Mouse (Mus musculus): ENCODE data around the gene Tyrp1. TPM values are rescaled to one million over a fixed set of nuclear protein-coding genes. Genes with fewer than 3 reads are reported as not detected.

Tyrp1 gene
- 0.11 and 0.22 TPM in 2 replicates for polyA plus RNA-seq (2014; fragmentation: Nextera tagmentation; extraction: Ambion mirVana)

GRCm38 (mm10) chr4:80834050-80834449 is at the start of gene Tyrp1:
Gene Tyrp1 (plus strand): TSS chr4:80834123.
- H3K27ac ChIP-seq (ENCODE audit: low read depth, low read length) = no peak within 1 kb of the TSS
- WGBS = 20% methylated on average over 3 of the region's 3 CpGs
- no peaks in the 10 kb centered on the region for H3K36me3 ChIP-seq (ENCODE audit: control insufficient read depth, insufficient read depth, low read length)
- H3K4me3 ChIP-seq (ENCODE audit: low read depth, low read length) = no peak within 1 kb of the TSS
- H3K9me3 ChIP-seq (replicated peaks; ENCODE audit: control insufficient read depth, low read length) = no peaks in the 10 kb centered on the region
- H3K4me2 ChIP-seq (ENCODE audit: low read length) = no peak within 1 kb of the TSS
- no peak within 1 kb of the TSS for H3K9ac ChIP-seq (ENCODE audit: low read length)
- no peaks in the 10 kb centered on the region for H3K27me3 ChIP-seq (replicated peaks; ENCODE audit: control insufficient read depth, insufficient read depth, low read length)
- ATAC-seq (peak; percentile 50; the same call in 1 of the 2 replicates), DNase-seq (ENCODE audit: low spot score) (peak; percentile 51)
- H3K4me1 ChIP-seq (ENCODE audit: control insufficient read depth, insufficient read depth, low read length) = no peaks in the 10 kb centered on the region

GRCm38 (mm10) chr4:80788339-80788738 is 45.6 kb upstream of the Tyrp1 start:
- Histone ChIP-seq H3K4me1 (ENCODE audit: control insufficient read depth, insufficient read depth, low read length) (no peaks in the 10 kb centered on the region), H3K27me3 (replicated peaks; ENCODE audit: control insufficient read depth, insufficient read depth, low read length) (no peaks in the 10 kb centered on the region), H3K9ac (ENCODE audit: low read length) (no peak overlapping the region), H3K9me3 (replicated peaks; ENCODE audit: control insufficient read depth, low read length) (no peaks in the 10 kb centered on the region), H3K27ac (ENCODE audit: low read depth, low read length) (no peak overlapping the region), H3K36me3 (ENCODE audit: control insufficient read depth, insufficient read depth, low read length) (no peaks in the 10 kb centered on the region), H3K4me2 (ENCODE audit: low read length) (no peak overlapping the region), H3K4me3 (ENCODE audit: low read depth, low read length) (no peak overlapping the region)
- 76% methylated on average over 1 of the region's 1 CpGs for WGBS
- ATAC-seq (0 out of 2 replicates have a peak, but pooled peaks have one; percentile 52), DNase-seq (ENCODE audit: low spot score) (peak; percentile 34)

GRCm38 (mm10) chr4:80819511-80819910 is 14.4 kb upstream of the Tyrp1 start:
- H3K4me3 ChIP-seq (ENCODE audit: low read depth, low read length) = no peak overlapping the region
- DNase-seq (ENCODE audit: low spot score) = no peak

GRCm38 (mm10) chr4:80821945-80822344 is 12.0 kb upstream of the Tyrp1 start:
- H3K4me2 ChIP-seq (ENCODE audit: low read length) = no peak overlapping the region
- H3K9me3 ChIP-seq (replicated peaks; ENCODE audit: control insufficient read depth, low read length) = no peaks in the 10 kb centered on the region
- no peak for ATAC-seq
- no peaks in the 10 kb centered on the region for H3K4me1 ChIP-seq (ENCODE audit: control insufficient read depth, insufficient read depth, low read length)
- no peaks in the 10 kb centered on the region for H3K27me3 ChIP-seq (replicated peaks; ENCODE audit: control insufficient read depth, insufficient read depth, low read length)
- H3K4me3 ChIP-seq (ENCODE audit: low read depth, low read length) = no peak overlapping the region
- no peak for DNase-seq (ENCODE audit: low spot score)
- H3K36me3 ChIP-seq (ENCODE audit: control insufficient read depth, insufficient read depth, low read length) = no peaks in the 10 kb centered on the region
- H3K27ac ChIP-seq (ENCODE audit: low read depth, low read length) = no peak overlapping the region
- 89% methylated on average over 3 of the region's 3 CpGs for WGBS
- H3K9ac ChIP-seq (ENCODE audit: low read length) = no peak overlapping the region

More at GRCm38 (mm10) chr4:80819511-80819910, 14.4 kb upstream of the Tyrp1 start:
- H3K9ac ChIP-seq (ENCODE audit: low read length) = no peak overlapping the region
- ATAC-seq = no peak
- H3K9me3 ChIP-seq (replicated peaks; ENCODE audit: control insufficient read depth, low read length) = no peaks in the 10 kb centered on the region
- no peak overlapping the region for H3K4me2 ChIP-seq (ENCODE audit: low read length)
- H3K4me1 ChIP-seq (ENCODE audit: control insufficient read depth, insufficient read depth, low read length) = no peaks in the 10 kb centered on the region
- H3K27me3 ChIP-seq (replicated peaks; ENCODE audit: control insufficient read depth, insufficient read depth, low read length) = no peaks in the 10 kb centered on the region
- no peak overlapping the region for H3K27ac ChIP-seq (ENCODE audit: low read depth, low read length)
- H3K36me3 ChIP-seq (ENCODE audit: control insufficient read depth, insufficient read depth, low read length) = no peaks in the 10 kb centered on the region

- H3K9ac ChIP-seq (ENCODE audit: low read length) = no peak overlapping the region
- WGBS = 29% methylated on average over 2 of the region's 2 CpGs
- no peaks in the 10 kb centered on the region for H3K27me3 ChIP-seq (replicated peaks; ENCODE audit: control insufficient read depth, insufficient read depth, low read length)
- no peaks in the 10 kb centered on the region for H3K36me3 ChIP-seq (ENCODE audit: control insufficient read depth, insufficient read depth, low read length)
- no peak overlapping the region for H3K4me2 ChIP-seq (ENCODE audit: low read length)
- ATAC-seq (peak; percentile 66; the same call in 1 of the 2 replicates), DNase-seq (ENCODE audit: low spot score) (peak; percentile 62)
- H3K4me3 ChIP-seq (ENCODE audit: low read depth, low read length) = no peak overlapping the region
- no peaks in the 10 kb centered on the region for H3K9me3 ChIP-seq (replicated peaks; ENCODE audit: control insufficient read depth, low read length)
- no peak overlapping the region for H3K27ac ChIP-seq (ENCODE audit: low read depth, low read length)
- no peaks in the 10 kb centered on the region for H3K4me1 ChIP-seq (ENCODE audit: control insufficient read depth, insufficient read depth, low read length)
These were observed 5.7 kb upstream of the Tyrp1 start for GRCm38 (mm10) chr4:80828232-80828631.

- H3K9ac ChIP-seq (ENCODE audit: low read length) = no peak overlapping the region
- ATAC-seq (no peak), DNase-seq (ENCODE audit: low spot score) (no peak)
- H3K4me3 ChIP-seq (ENCODE audit: low read depth, low read length) = no peak overlapping the region
- H3K4me2 ChIP-seq (ENCODE audit: low read length) = no peak overlapping the region
- H3K27ac ChIP-seq (ENCODE audit: low read depth, low read length) = no peak overlapping the region
- H3K9me3 ChIP-seq (replicated peaks; ENCODE audit: control insufficient read depth, low read length) = no peaks in the 10 kb centered on the region
- no peaks in the 10 kb centered on the region for H3K4me1 ChIP-seq (ENCODE audit: control insufficient read depth, insufficient read depth, low read length)
- no peaks in the 10 kb centered on the region for H3K36me3 ChIP-seq (ENCODE audit: control insufficient read depth, insufficient read depth, low read length)
- H3K27me3 ChIP-seq (replicated peaks; ENCODE audit: control insufficient read depth, insufficient read depth, low read length) = no peaks in the 10 kb centered on the region
- WGBS = 91% methylated on average over 4 of the region's 4 CpGs
These were observed 5.4 kb downstream of the Tyrp1 start for GRCm38 (mm10) chr4:80839317-80839716.

- H3K4me2 ChIP-seq (ENCODE audit: low read length) = no peak overlapping the region
- DNase-seq (ENCODE audit: low spot score) (no peak), ATAC-seq (no peak)
- no peaks in the 10 kb centered on the region for H3K27me3 ChIP-seq (replicated peaks; ENCODE audit: control insufficient read depth, insufficient read depth, low read length)
- no peaks in the 10 kb centered on the region for H3K9me3 ChIP-seq (replicated peaks; ENCODE audit: control insufficient read depth, low read length)
- H3K4me1 ChIP-seq (ENCODE audit: control insufficient read depth, insufficient read depth, low read length) = no peaks in the 10 kb centered on the region
- no peaks in the 10 kb centered on the region for H3K36me3 ChIP-seq (ENCODE audit: control insufficient read depth, insufficient read depth, low read length)
- WGBS = 87% methylated on average over 1 of the region's 1 CpGs
- no peak overlapping the region for H3K27ac ChIP-seq (ENCODE audit: low read depth, low read length)
- no peak overlapping the region for H3K9ac ChIP-seq (ENCODE audit: low read length)
- H3K4me3 ChIP-seq (ENCODE audit: low read depth, low read length) = no peak overlapping the region
These were observed 8.1 kb downstream of the Tyrp1 start for GRCm38 (mm10) chr4:80841980-80842379.

GRCm38 (mm10) chr4:80843752-80844151 is 9.8 kb downstream of the Tyrp1 start:
- Histone ChIP-seq H3K36me3 (ENCODE audit: control insufficient read depth, insufficient read depth, low read length) (no peaks in the 10 kb centered on the region), H3K4me1 (ENCODE audit: control insufficient read depth, insufficient read depth, low read length) (no peaks in the 10 kb centered on the region), H3K27me3 (replicated peaks; ENCODE audit: control insufficient read depth, insufficient read depth, low read length) (no peaks in the 10 kb centered on the region), H3K9me3 (replicated peaks; ENCODE audit: control insufficient read depth, low read length) (no peaks in the 10 kb centered on the region), H3K9ac (ENCODE audit: low read length) (no peak overlapping the region), H3K27ac (ENCODE audit: low read depth, low read length) (no peak overlapping the region), H3K4me2 (ENCODE audit: low read length) (no peak overlapping the region), H3K4me3 (ENCODE audit: low read depth, low read length) (no peak overlapping the region)
- ATAC-seq (no peak), DNase-seq (ENCODE audit: low spot score) (no peak)

GRCm38 (mm10) chr4:80846052-80846451 is 12.1 kb downstream of the Tyrp1 start:
- 75% methylated on average over 3 of the region's 3 CpGs for WGBS

More at GRCm38 (mm10) chr4:80846052-80846451, 12.1 kb downstream of the Tyrp1 start:
- no peaks in the 10 kb centered on the region for H3K4me1 ChIP-seq (ENCODE audit: control insufficient read depth, insufficient read depth, low read length)
- H3K4me2 ChIP-seq (ENCODE audit: low read length) = no peak overlapping the region
- no peaks in the 10 kb centered on the region for H3K36me3 ChIP-seq (ENCODE audit: control insufficient read depth, insufficient read depth, low read length)
- no peaks in the 10 kb centered on the region for H3K27me3 ChIP-seq (replicated peaks; ENCODE audit: control insufficient read depth, insufficient read depth, low read length)
- ATAC-seq (no peak), DNase-seq (ENCODE audit: low spot score) (no peak)
- no peaks in the 10 kb centered on the region for H3K9me3 ChIP-seq (replicated peaks; ENCODE audit: control insufficient read depth, low read length)
- no peak overlapping the region for H3K27ac ChIP-seq (ENCODE audit: low read depth, low read length)
- no peak overlapping the region for H3K9ac ChIP-seq (ENCODE audit: low read length)
- no peak overlapping the region for H3K4me3 ChIP-seq (ENCODE audit: low read depth, low read length)
